Mouse (Mus musculus) heart, adult 2 months (tissue): Measurements from ENCODE around the gene Gpatch2.

Experiments used
- EP300 ChIP-seq: fragments of 200-500 bp; IDR thresholded peaks from 2 replicates; pipeline ENCODE4 v1.6.1; 2011; ENCODE audit warnings: low read depth, low read length, control low read depth; ENCODE audit not compliant: insufficient read depth
- POLR2A ChIP-seq: fragments of 200-500 bp; IDR thresholded peaks from 2 replicates; pipeline ENCODE4 v1.6.1; 2011; ENCODE audit warnings: mild to moderate bottlenecking, low read depth, low read length, control low read depth; ENCODE audit not compliant: insufficient read depth

GRCm38 (mm10) chr1:187270318-187271247 is 55.3 kb downstream of the Gpatch2 start:
- TF ChIP-seq EP300 (no peak), POLR2A (no peak)
